Mouse (Mus musculus) CD4-positive naive resting alpha-beta T cell, adult 76 days (primary cell): Measurements from ENCODE around the gene Olfr446. TPM values are rescaled to one million over a fixed set of nuclear protein-coding genes. Genes with fewer than 3 reads are reported as not detected.

Source experiments
- total RNA-seq: library from RNA; stranded (reverse); gene quantifications from one replicate; pipeline ENCODE4 v1.2.4, GENCODE M21; 2023

Gene Olfr446
- total RNA-seq: not detected

GRCm38 (mm10) chr6:42921077-42921476 lies at the start of gene Olfr446:
TSS of gene Olfr446 (plus strand) at chr6:42921377.

GRCm38 (mm10) chr6:42890141-42890540 lies 31.0 kb upstream of the Olfr446 start, which contains the start of gene Olfr448:
TSS of gene Olfr448 (plus strand) at chr6:42890441.

GRCm38 (mm10) chr6:42908578-42908977 lies 12.6 kb upstream of the Olfr446 start, which contains the start of gene Olfr447:
TSS of gene Olfr447 (plus strand) at chr6:42908878.

GRCm38 (mm10) chr6:42948767-42949166 lies 27.6 kb downstream of the Olfr446 start, which contains the start of gene Olfr444:
TSS of gene Olfr444 (plus strand) at chr6:42949067.

Other genes with a start within 250 kb of the Olfr446 start
- gene Tcaf1, start 211.3 kb upstream of the Olfr446 start, total RNA-seq: not detected
- not detected for gene Olfr453, start 182.0 kb upstream of the Olfr446 start, total RNA-seq
- not detected for gene Olfr38, start 165.0 kb upstream of the Olfr446 start, total RNA-seq
- not detected for gene Olfr452, start 136.3 kb upstream of the Olfr446 start, total RNA-seq
- not detected for gene Olfr450, start 109.4 kb upstream of the Olfr446 start, total RNA-seq
- not detected for gene Olfr449, start 87.0 kb upstream of the Olfr446 start, total RNA-seq
- gene Olfr448, start 30.9 kb upstream of the Olfr446 start, total RNA-seq: not detected
- gene Olfr447, start 12.5 kb upstream of the Olfr446 start, total RNA-seq: not detected
- gene Olfr444, start 27.7 kb downstream of the Olfr446 start, total RNA-seq: not detected
- gene Olfr441, start 185.0 kb downstream of the Olfr446 start, total RNA-seq: not detected
- gene Olfr237-ps1, start 225.2 kb downstream of the Olfr446 start, total RNA-seq: not detected
- gene Olfr437, start 241.9 kb downstream of the Olfr446 start, total RNA-seq: not detected